Mouse (Mus musculus) CH12.LX (cell line): ENCODE results near the gene Rabl3.

ENCODE experiments used
- JUND ChIP-seq: conservative IDR thresholded peaks from 2 replicates; pipeline ENCODE4 v1.6.1; 2011; ENCODE audit warnings: low read depth, low read length, improper control_type of control experiment
- POLR2AphosphoS2 ChIP-seq: IDR thresholded peaks from 2 replicates; pipeline ENCODE4 v1.6.1; 2011; ENCODE audit warnings: low read depth, low read length, improper control_type of control experiment
- RAD21 ChIP-seq: IDR thresholded peaks from 2 replicates; pipeline ENCODE4 v1.6.1; 2011; ENCODE audit warnings: low read depth, mild to moderate bottlenecking, low read length, improper control_type of control experiment, moderate library complexity
- RCOR1 ChIP-seq: conservative IDR thresholded peaks from 2 replicates; pipeline ENCODE4 v1.6.1; 2012; ENCODE audit warnings: low read depth, mild to moderate bottlenecking, inconsistent platforms, low read length, improper control_type of control experiment
- TBP ChIP-seq: conservative IDR thresholded peaks from 2 replicates; pipeline ENCODE4 v1.6.1; 2011; ENCODE audit warnings: low read depth, low read length, improper control_type of control experiment

DNA sequence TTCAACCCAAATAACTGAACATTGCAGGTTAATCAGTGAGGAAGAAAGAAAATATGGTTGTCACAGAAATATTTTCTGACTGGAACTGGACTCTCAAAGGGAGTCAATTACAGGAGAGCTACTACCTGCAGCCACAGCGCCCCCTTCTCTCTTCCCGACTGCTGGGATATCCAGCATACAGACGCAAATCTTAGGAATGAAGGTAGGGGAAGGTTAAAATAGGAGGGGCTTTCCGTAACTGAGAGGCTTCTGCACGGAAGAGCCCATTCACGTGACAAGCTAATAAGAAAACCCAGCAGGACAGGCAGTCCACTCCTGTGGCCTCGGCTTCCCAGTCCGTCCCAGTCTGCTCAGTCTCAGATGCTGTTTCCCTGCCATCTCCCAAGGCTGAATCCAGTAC, 25.0 kb upstream of the Rabl3 start:
- TF ChIP-seq RAD21 (peak; percentile 18), TBP (0 out of 2 replicates have a peak, but pooled peaks have one; percentile 61), JUND (no peak), RCOR1 (no peak), POLR2AphosphoS2 (no peak)
